Mouse (Mus musculus) layer of hippocampus, postnatal 25 days (tissue): Measurements from ENCODE around the gene Cnn1. TPM values are rescaled to one million over a fixed set of nuclear protein-coding genes. Genes with fewer than 3 reads are reported as not detected.
"Not testable (repeated sequence)": the region's sequence is repeated elsewhere in the genome, so short reads cannot be mapped to it uniquely, and the experiment has no call there.

Source experiments
- DNase-seq, 2 experiments: peaks; one replicate each; pipeline ENCODE4 v3.0.0; 2022; ENCODE audit warnings: mixed read lengths in 2 of 2, low spot score in 1 of 2; ENCODE audit errors: extremely low spot score in 1 of 2
- total RNA-seq, 2 experiments: library from RNA; stranded (reverse); gene quantifications; 2 replicates each; pipeline ENCODE4 v1.2.3; 2021

Gene Cnn1
- total RNA-seq, 2 experiments from 2014 or later = 0.32 to 1.2 TPM

- DNase-seq = no peak
Measured at GRCm38 (mm10) chr9:22123069-22123609, 24.1 kb downstream of the Cnn1 start.

- DNase-seq = no peak
Measured at GRCm38 (mm10) chr9:22124169-22124568, 25.2 kb downstream of the Cnn1 start.

DNA sequence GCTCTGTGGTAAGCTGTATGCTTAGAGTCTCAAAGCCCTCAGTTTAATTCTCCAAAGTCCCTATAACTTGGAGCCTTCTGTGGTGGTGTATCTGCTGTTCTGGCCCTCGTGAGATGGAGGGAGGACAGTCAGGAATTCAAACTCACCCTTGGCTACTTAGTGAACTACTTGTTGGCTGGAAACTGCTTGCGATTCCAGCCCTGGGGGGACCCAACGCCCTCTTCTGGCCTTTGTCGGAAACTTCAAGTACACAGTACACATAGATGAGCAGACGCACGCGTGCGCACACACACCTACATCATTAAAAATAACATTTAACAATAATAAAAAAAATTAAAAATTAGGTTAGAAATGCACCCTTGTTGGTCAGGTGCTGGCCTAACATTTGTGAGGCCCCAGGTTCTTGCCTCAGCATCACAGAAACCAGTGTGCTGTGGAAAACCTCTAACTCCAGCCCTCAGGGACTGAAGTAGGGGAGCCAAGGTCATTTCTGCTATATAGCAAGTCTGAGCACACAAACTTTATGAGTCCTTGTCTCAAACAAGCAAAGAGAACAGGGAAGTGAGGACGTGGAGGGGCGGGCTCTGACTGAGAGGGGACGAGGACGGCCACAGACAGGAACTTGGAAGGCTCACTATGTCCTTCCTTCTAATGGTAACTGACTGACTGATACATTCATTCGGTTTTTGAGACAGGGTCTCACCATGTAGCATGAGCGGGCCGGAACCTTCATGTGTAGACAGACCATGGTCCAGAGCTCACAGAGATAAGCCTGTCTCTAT lies 26.4 kb downstream of the Cnn1 start:
- DNase-seq = no peak

DNA sequence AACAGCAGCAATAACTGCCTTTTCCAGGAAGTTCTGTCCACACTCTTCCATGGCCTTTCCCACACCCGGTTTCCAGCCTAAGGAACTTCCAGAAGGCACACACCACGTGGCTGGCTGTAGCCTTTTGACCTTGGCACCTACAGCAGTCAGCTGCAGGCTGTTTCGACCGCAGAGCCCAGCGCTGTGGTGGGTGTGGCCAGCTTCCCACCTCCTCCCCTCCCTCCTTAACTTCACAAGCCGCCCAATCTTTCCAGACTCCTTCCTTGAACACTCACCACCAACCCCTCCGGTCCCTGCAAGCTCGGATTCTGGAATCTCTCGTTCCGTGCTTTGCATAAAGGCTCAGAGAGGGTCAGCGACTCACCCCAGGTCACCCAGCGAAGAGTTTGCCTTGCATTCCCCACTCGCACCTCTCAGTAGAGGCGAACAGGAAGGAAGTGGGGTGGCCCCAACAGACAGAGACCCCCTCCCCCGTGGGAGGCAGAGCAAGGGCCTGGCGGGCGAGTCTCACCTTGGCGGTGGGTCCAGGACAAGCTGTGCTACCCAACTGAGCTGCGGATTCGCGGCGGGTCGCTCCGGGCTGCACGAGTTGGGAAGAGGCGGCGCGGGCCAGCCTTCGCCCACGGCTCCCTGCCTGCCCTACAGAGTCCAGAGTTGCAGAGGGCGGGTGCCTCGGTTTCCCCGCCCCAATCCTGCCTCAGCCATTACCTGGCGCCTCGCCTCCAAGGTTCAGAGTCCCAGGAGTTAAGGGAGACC lies 32.4 kb downstream of the Cnn1 start:
- DNase-seq = no peak

- no peak for DNase-seq
Measured at GRCm38 (mm10) chr9:22132220-22132619, 33.2 kb downstream of the Cnn1 start.

DNA sequence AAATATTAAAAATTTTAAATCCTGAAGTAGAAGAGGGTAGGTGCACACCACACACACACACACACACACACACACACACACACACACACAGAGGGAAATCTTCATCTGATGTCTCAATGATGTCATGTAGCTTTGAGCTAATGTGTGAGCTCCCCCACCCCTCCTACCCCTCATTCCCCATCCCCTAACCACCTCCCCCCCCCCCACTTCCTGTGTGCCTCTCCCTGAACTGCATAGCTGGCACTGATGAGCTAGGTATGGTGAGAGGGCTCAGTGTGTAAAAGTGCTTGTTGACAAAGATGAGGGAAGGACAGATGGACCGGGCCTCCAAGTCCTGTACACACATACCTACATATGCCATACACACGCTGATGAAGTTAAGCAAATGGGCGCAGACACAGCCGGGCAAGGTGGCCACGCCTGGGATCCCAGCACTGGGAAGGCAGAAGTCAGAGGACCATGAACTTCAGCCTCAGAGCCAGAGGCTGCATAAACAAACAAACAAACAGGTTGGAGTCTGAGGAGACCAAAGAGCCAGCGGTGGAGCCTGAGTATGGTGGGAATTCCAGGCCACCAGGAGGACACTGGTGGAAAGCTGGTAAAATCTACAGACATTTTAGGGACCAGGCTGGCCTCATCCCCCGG lies 35.4 kb downstream of the Cnn1 start:
- no peak for DNase-seq

DNA sequence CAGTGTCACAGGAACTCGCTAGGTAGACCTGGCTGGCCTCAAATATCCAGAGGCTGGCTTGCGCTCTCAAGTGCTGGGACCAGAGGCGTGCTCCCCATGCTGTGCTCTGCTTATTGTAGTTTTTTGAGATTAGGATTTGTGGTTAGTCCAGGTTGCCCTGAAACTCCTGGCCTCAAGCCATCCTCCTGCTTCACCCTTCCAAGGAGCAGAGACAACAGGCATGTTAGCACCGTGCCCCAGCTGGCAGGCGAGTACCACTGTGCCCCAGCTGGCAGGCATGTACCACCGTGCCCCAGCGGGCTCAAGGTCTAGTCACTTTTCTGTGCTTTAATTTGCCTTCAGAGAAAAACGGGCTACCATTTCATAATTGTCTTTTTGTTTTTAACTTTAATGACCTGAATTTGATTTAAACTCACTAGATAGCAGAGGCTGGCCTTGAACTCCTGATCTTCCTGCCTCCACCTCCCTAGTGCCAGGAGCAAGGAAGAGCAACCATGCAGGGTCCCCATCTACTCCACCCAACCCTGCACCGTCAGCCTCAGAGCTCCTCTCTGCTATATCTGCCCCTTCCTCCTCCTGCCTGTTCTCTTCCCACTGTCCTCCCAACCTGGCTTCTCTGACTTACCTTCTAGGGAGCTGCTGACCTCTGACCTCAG lies 36.1 kb downstream of the Cnn1 start:
- no peak for DNase-seq

DNA sequence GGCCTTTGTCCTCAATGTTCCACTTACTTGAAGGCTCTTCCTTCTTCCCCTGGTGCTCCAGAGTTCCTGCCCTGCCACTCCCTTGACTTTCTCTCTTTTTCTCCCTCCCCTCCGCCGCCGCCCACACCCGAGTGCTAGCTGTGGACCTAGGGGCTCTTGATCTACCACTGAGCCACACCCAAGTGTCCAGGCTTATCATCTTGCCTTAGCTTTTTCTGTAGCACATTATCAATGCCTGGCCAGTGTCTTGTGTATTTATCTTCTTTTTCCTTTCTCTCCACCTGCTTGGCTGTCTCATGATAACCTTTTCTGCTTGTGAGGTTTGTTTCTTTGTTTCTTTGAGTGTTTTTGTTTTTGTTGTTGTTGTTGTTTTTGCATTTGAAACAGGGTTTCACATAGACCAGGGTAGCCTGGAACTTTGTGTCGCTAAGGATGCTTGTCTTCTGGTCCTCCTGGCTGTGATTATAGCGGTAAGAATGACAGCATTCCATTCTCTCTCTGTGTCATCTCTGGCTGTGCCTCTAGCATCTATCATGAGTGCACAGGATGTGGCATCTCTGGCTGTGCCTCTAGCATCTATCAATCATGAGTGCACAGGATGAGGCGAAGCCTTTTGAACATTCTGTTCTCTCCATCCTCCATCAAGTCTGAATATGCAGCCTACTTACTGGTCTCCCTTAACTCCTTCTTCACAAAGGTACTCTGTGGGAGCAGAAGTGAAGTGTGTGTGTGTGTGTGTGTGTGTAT lies 36.8 kb downstream of the Cnn1 start, which contains the start of gene Acp5:
TSS of gene Acp5 (minus strand) at position 68 of the 747 bp plus-strand sequence.
- DNase-seq = no peak

- no peak for DNase-seq
Measured at GRCm38 (mm10) chr9:22136765-22137547, 37.9 kb downstream of the Cnn1 start.

DNA sequence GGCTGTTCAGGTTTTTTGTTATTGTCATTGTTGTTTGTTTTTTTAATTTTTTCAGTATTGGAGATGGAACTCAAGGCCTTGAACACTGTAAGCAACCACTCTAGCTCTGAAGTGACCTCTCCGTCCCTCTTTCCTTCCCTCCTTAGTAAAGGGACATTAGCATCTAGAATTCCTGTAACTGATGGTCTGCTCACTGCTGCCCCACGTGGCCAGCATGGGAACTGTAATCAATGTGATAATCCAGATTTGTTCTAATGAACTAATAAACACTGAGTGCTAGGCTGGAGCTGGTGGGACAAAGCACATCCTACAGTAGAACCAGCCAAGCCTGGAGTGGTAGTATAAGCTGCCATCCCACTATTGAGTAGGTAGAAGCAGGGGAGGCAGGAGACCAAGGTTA lies 39.5 kb downstream of the Cnn1 start:
- DNase-seq = peak in 1 of 2 experiments; percentile 63

- no peak for DNase-seq
Measured at GRCm38 (mm10) chr9:22139746-22140145, 40.7 kb downstream of the Cnn1 start.

DNA sequence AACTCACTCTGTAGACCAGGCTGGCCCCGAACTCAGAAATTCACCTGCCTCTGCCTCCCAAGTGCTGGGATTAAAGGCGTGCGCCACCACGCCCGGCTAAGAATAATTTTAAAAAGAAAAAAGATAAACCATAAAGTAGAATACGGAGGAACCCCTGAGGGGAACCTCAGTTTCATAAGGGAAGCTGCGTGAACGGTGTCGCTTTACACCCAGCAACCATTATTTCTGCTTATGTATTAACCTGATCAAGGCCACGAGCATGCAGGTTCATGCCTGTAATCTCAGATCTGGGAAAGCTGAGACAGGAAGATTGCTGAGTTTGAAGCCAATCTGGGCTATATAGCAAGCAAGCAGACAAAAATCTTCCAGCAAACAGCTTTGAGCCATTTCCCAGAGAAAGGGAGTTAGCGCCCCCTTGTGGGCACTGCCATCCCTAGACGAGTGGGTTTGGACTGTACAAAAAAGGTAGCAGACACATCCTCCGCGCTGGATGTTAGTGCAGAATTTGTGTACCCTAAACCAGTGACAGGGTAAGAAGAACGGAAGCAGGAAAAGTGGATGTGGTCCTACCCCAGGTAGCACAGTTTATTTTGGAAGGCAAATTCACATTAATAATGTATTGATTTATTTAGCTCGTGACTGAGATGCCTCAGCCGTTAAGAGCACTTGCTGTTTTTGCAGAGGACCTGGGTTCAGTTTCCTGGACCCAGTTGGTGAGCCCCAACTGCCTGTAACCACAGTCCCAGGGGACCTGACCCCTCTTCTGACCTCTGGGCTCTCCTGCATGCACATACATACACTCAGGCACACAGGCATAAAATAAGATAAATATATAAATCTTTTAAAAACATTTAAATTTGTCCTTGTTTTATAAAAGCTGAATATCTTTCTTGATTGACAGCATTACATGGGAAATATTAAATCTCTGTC lies 44.4 kb downstream of the Cnn1 start:
- DNase-seq = peak; percentile 83 to 98

- DNase-seq = no peak
Measured at GRCm38 (mm10) chr9:22144304-22144965, 45.4 kb downstream of the Cnn1 start.

GRCm38 (mm10) chr9:22149426-22150248 lies 50.6 kb downstream of the Cnn1 start:
- no peak for DNase-seq

- not testable (repeated sequence) for DNase-seq
Measured at GRCm38 (mm10) chr9:22150249-22150693, 51.3 kb downstream of the Cnn1 start.

- no peak for DNase-seq
Measured at GRCm38 (mm10) chr9:22150946-22151345, 51.9 kb downstream of the Cnn1 start.
